Mouse (Mus musculus) forebrain, embryonic 11.5 days (tissue): ENCODE results near the gene Zfp872. TPM values are rescaled to one million over a fixed set of nuclear protein-coding genes. Genes with fewer than 3 reads are reported as not detected.

Experiments
- ATAC-seq: fragments of 200-750 bp; cut with Nextera tagmentation; replicated peaks from 2 replicates; pipeline ENCODE4 v1.8.0; 2017; ENCODE audit warnings: moderate TSS enrichment; ENCODE audit not compliant: low FRiP score
- DNase-seq: peaks from one replicate; pipeline ENCODE4 v3.0.0-alpha.2; 2017; ENCODE audit warnings: low spot score
- H3K27ac ChIP-seq: fragments of 300-500 bp; sonication (generic); 2 replicates; pipeline ENCODE4 v1.5.1; 2014; ENCODE audit warnings: low read depth, low read length
- H3K27me3 ChIP-seq: fragments of 300-500 bp; sonication (generic); 2 replicates; pipeline ENCODE4 v1.6.1; 2014; ENCODE audit warnings: mild to moderate bottlenecking, low read length, mixed read lengths; ENCODE audit not compliant: control insufficient read depth, insufficient read depth
- H3K36me3 ChIP-seq: fragments of 300-500 bp; sonication (generic); 2 replicates; pipeline ENCODE4 v1.6.1; 2014; ENCODE audit warnings: mild to moderate bottlenecking, low read length, moderate library complexity, mixed read lengths; ENCODE audit not compliant: control insufficient read depth, insufficient read depth
- H3K4me1 ChIP-seq: fragments of 300-500 bp; sonication (generic); replicated peaks from 2 replicates; pipeline ENCODE4 v1.6.1; 2014; ENCODE audit warnings: low read length, mixed read lengths; ENCODE audit not compliant: control insufficient read depth, insufficient read depth
- H3K4me2 ChIP-seq: fragments of 300-500 bp; sonication (generic); 2 replicates; pipeline ENCODE4 v1.6.1; 2014; ENCODE audit warnings: low read depth, mild to moderate bottlenecking, low read length, moderate library complexity, mixed read lengths; ENCODE audit not compliant: severe bottlenecking
- H3K4me3 ChIP-seq: fragments of 300-500 bp; sonication (generic); 2 replicates; pipeline ENCODE4 v1.5.1; 2014; ENCODE audit warnings: low read depth, low read length
- H3K9ac ChIP-seq: fragments of 300-500 bp; sonication (generic); 2 replicates; pipeline ENCODE4 v1.6.1; 2014; ENCODE audit warnings: low read length
- H3K9me3 ChIP-seq: fragments of 300-500 bp; sonication (generic); 2 replicates; pipeline ENCODE4 v1.6.1; 2016; ENCODE audit warnings: low read length, mixed read lengths; ENCODE audit not compliant: control insufficient read depth
- WGBS: fragments of 180-500 bp; shearing (Covaris S2); extraction: QIAGEN DNeasy Blood & Tissue Kit; methylation state at CpG from one replicate; pipeline ENCODE4 v1.1.7; 2014; 5-methylcytosine and 5-hydroxymethylcytosine counted together
- polyA plus RNA-seq: library from polyadenylated mRNA; unstranded; fragments of >200 nt; fragmentation: Nextera tagmentation; extraction: Ambion mirVana; gene quantifications from 2 replicates; pipeline ENCODE4 v1.2.1, GENCODE M21; 2014

Zfp872 gene
- polyA plus RNA-seq, 1 experiment from 2014 or later: 0.90 TPM

DNA sequence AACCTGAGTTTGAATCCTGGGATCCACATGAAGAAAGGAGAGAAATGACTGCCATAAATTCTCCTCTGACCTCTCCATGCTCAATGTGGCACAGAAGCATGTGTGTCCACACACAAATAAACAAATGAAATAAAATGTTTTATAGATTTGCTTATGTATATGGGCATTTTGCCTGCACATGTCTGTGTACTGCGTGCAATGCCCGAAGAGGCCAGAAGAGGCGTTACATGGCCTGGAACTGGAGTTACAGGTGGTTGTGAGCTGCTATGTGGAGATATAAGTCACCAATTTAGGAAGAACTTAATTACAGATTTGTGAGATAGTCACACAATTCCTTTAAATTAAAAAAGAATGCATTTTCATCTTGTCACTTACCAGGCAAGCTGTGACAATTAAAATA lies 34.1 kb upstream of the Zfp872 start:
- Histone ChIP-seq H3K9me3 (no peaks in the 10 kb centered on the region; the same call in 1 of the 2 replicates), H3K4me1 (peaks cover 2% of the 10 kb centered on the region; the same call in 1 of the 2 replicates), H3K4me2 (no peak overlapping the region), H3K36me3 (no peaks in the 10 kb centered on the region), H3K9ac (no peak overlapping the region), H3K4me3 (no peak overlapping the region), H3K27ac (no peak overlapping the region), H3K27me3 (no peaks in the 10 kb centered on the region)
- DNase-seq: no peak
- 79% methylated on average over 3 of the region's 3 CpGs for WGBS
- no peak for ATAC-seq

DNA sequence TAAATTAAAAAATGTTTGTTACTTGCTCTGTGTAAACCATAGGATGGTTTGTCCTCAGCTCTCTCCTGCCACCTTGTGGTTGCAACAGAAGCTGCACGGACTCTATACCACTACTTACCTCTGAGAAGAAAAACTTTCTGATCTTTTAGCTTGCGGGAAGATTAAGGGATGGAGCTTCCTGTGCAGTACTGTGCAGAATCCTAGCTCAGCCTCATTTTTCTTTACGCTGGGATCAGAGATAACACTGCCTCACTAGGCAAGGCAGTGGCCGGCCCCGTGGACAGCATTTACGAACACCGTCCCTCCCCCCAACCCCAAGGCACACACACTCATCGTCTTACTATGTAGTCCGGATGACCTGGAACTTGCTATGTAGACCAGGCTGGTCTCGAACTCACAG lies 32.3 kb upstream of the Zfp872 start:
- H3K4me1 ChIP-seq: peaks cover 2% of the 10 kb centered on the region; the same call in 1 of the 2 replicates
- peak overlapping the region; percentile 24; the same call in 1 of the 2 replicates for H3K4me2 ChIP-seq
- no peak overlapping the region for H3K27ac ChIP-seq
- no peaks in the 10 kb centered on the region for H3K36me3 ChIP-seq
- H3K4me3 ChIP-seq: no peak overlapping the region
- no peaks in the 10 kb centered on the region for H3K27me3 ChIP-seq
- peak; percentile 75 for DNase-seq
- H3K9me3 ChIP-seq: no peaks in the 10 kb centered on the region
- whole genome bisulfite sequencing: 32% methylated on average over 10 of the region's 10 CpGs
- no peak overlapping the region for H3K9ac ChIP-seq
- ATAC-seq: no peak

DNA sequence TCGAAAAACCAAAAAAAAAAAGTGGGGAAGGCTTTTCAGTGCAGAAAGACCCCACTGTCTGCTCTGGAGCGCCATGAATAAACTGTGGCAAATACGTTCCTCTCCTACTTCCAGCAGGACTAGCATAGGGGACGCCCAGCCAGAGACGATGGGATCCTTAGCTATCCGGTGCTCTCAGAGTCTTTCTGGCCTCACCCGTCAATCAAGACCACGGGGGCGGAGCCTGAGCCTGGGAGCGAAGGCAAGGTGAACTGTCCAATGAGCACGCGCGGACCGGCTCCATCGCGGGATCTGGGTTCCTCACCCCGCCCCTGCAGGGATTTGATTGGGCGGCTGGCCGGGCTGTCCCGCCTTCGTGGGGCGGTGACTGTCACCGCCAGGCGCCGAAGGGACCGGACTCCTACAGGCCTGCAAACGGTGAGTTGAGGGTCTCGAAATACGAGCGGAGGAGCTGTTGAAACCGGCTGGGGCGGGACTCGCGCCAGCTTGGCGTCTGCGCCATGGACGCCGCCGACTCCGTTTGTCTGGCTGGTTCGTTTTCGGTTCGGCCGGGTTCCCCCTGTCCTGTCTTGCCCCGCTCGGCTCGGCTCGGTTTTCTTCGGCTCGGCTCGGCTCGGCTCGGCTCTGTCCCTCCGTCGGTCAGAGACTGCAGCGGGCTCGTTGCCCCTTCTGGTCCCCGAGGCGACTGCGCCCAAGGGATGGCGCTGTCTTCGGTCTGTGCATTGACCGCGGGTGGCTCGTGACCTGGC lies 31.2 kb upstream of the Zfp872 start, which contains the start of gene Pigyl:
TSS of gene Pigyl (plus strand) at position 350 of the 749 bp plus-strand sequence.
- H3K9me3 ChIP-seq: no peaks in the 10 kb centered on the region
- H3K36me3 ChIP-seq: no peaks in the 10 kb centered on the region
- peaks cover 2% of the 10 kb centered on the region; the same call in 1 of the 2 replicates for H3K4me1 ChIP-seq
- H3K9ac ChIP-seq: peak within 1 kb of the TSS; percentile 76
- ATAC-seq (peak; percentile 99), DNase-seq (peak; percentile 99)
- H3K4me2 ChIP-seq: peak within 1 kb of the TSS; percentile 78
- under 1% methylated on average over 65 of the region's 65 CpGs for WGBS
- H3K27ac ChIP-seq: peak within 1 kb of the TSS; percentile 59; the same call in 1 of the 2 replicates
- peak within 1 kb of the TSS; percentile 66 for H3K4me3 ChIP-seq
- H3K27me3 ChIP-seq: no peaks in the 10 kb centered on the region

DNA sequence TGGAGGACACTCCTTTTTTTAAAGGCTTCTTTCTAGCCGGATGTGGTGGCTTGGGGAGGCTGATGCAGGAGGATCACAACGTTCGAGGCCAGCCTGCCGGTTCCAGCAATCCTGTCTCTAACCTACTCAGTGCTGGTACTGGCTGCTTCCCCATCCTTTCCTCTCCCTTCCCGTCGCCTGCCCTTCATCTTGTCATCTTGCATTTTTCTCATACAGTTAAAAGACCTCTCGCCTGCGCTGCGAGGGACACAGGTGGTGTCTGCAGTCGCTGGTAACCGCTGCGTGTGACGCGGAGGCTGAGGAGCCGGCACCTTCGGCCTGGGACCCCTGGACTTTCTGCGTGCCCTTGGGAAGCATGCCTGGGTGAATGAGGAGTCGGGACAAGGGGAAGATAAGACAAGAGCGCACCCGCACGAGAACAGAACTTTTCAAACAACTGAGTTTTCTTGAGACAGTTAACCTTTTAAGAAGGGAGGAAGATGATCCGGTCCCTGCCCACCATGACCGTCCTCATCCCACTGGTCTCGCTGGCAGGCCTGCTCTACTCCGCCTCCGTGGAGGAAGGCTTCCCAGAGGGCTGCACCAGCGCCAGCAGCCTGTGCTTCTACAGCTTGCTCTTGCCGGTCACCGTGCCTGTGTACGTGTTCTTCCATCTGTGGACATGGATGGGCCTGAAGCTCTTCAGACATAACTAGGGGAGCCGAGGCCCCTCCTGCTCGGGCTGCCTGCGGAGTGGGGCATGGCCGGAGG lies 30.2 kb upstream of the Zfp872 start:
- H3K4me2 ChIP-seq: peak overlapping the region; percentile 78
- 77% methylated on average over 34 of the region's 34 CpGs for WGBS
- peak overlapping the region; percentile 66 for H3K4me3 ChIP-seq
- no peaks in the 10 kb centered on the region for H3K36me3 ChIP-seq
- H3K4me1 ChIP-seq: peaks cover 2% of the 10 kb centered on the region; the same call in 1 of the 2 replicates
- DNase-seq (no peak), ATAC-seq (no peak)
- H3K9ac ChIP-seq: peak overlapping the region; percentile 76
- H3K27ac ChIP-seq: no peak overlapping the region
- no peaks in the 10 kb centered on the region for H3K27me3 ChIP-seq
- H3K9me3 ChIP-seq: no peaks in the 10 kb centered on the region

DNA sequence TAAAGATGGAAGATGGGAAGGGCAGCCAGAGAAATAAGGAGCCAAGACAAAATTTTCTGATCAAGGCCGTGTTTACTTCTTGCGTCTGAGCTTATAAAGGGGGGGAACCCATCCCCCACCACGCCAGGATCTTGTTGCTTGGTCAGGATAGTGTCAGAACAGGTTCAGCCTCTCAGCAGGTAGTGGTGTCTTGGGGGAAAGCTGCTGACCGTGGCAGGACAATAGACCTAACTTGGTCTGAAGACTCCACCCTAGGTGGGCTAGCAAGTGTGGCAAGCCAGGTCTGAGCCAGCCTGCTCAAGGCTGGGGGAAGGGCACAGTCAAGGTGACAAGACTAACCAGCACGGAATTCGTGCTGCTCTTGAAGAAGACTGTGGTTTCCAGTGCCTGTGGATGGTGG lies 26.6 kb upstream of the Zfp872 start:
- no peaks in the 10 kb centered on the region for H3K27me3 ChIP-seq
- DNase-seq (no peak), ATAC-seq (no peak)
- peaks cover 2% of the 10 kb centered on the region; the same call in 1 of the 2 replicates for H3K4me1 ChIP-seq
- no peak overlapping the region for H3K4me2 ChIP-seq
- no peak overlapping the region for H3K4me3 ChIP-seq
- no peak overlapping the region for H3K27ac ChIP-seq
- no peak overlapping the region for H3K9ac ChIP-seq
- H3K36me3 ChIP-seq: no peaks in the 10 kb centered on the region
- no peaks in the 10 kb centered on the region for H3K9me3 ChIP-seq
- 37% methylated on average over 6 of the region's 6 CpGs for WGBS

DNA sequence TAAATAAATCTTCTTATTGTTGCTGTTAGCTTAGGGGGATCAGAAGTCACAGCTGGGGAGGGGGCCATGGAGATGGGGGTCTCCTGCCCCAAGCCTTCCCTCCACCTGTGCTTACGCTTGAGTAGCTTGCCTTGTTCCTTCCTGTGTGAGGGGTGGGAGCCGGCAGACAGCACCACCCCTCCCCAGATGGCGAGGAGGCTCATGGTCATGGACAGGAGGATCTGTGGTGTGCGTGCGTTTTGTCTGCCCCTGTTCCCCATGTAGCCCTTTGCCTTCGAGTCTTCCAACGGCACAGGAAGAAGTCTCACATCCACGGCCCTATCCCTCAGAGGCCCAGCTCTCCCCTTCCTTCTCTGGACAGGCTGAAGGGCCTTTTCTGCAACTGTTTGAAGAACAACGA lies 25.6 kb upstream of the Zfp872 start:
- Histone ChIP-seq H3K4me3 (no peak overlapping the region), H3K4me1 (peaks cover 2% of the 10 kb centered on the region; the same call in 1 of the 2 replicates), H3K9ac (no peak overlapping the region), H3K27ac (no peak overlapping the region), H3K27me3 (no peaks in the 10 kb centered on the region), H3K9me3 (no peaks in the 10 kb centered on the region; the same call in none of the 2 replicates), H3K4me2 (no peak overlapping the region), H3K36me3 (no peaks in the 10 kb centered on the region)
- ATAC-seq (no peak), DNase-seq (no peak)
- WGBS: 82% methylated on average over 9 of the region's 9 CpGs

DNA sequence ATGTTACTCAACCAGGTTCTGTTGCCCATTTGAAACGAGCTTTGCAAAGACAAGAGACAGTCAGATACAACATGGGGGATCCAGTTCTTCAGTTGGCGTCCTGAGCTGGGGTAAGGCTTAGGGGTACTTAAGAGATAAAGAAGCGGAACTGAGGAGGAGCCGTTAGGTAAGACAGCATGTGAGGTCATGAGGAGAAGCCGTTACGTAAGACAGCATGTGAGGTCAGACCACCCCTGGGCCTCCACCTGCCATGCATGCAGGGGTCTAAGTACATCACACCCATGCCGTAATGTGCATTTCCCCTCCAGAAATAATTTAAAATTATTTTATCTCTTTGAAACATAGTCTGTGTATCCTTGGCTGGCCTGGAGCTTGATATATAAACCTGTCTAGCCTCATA lies 25.0 kb upstream of the Zfp872 start:
- no peaks in the 10 kb centered on the region; the same call in 1 of the 2 replicates for H3K4me1 ChIP-seq
- DNase-seq (no peak), ATAC-seq (no peak)
- no peaks in the 10 kb centered on the region for H3K27me3 ChIP-seq
- no peak overlapping the region for H3K4me2 ChIP-seq
- H3K36me3 ChIP-seq: no peaks in the 10 kb centered on the region
- no peak overlapping the region for H3K4me3 ChIP-seq
- H3K27ac ChIP-seq: no peak overlapping the region
- no peaks in the 10 kb centered on the region; the same call in none of the 2 replicates for H3K9me3 ChIP-seq
- 86% methylated on average over 7 of the region's 7 CpGs for WGBS
- H3K9ac ChIP-seq: no peak overlapping the region

DNA sequence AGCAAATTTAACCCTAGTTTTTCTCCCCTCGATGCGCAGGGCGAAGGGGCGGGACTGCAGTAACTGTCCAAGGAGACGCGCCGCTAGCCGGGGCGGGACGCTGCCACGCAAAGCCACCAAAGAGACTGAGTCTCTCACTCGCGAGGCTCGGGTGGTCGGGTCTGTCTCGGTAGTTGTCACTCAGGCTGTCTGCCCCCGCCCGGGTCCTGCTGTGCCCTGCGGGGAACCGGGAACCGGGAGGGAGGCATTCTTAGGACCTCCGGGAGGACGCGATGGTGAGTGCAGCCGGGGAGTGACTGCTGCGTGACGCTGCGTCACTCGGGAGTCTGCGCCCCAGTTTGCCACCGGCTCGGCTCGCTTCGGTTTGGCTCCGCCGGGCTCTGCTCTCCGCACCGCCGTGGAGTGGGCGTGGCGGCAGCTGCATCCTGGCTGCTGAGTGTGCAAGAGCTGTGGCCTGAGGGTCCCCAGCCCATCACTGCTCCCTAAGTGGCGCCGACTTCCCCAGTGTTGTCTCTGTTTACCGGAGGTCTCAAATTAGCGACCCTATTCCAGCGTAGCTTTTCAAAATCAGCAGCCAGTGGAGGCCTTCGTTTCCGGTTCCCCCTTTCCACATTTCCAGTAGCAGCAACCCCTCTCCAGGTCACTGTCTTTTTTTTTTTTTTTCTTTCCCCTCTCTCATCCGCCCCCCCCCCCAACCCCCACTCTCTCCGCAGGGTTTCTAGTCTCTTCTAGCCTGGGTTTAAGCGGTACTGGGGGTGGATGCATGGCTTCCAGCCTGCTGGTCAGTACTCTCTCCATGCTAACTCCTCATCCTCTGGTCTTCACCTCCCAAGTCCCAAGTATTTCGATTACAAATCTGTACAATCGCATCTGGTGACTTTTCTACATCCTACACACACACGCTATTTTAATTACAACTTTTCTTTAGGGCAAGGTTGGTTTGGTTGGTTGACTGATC lies 22.9 kb upstream of the Zfp872 start:
- H3K9me3 ChIP-seq: no peaks in the 10 kb centered on the region; the same call in none of the 2 replicates
- H3K9ac ChIP-seq: peak overlapping the region; percentile 62
- WGBS: 2% methylated on average over 53 of the region's 54 CpGs
- no peak overlapping the region for H3K27ac ChIP-seq
- H3K4me2 ChIP-seq: peak overlapping the region; percentile 97
- DNase-seq (peak; percentile 82), ATAC-seq (peak; percentile 80)
- no peaks in the 10 kb centered on the region for H3K4me1 ChIP-seq
- H3K36me3 ChIP-seq: no peaks in the 10 kb centered on the region
- H3K4me3 ChIP-seq: peak overlapping the region; percentile 60
- H3K27me3 ChIP-seq: no peaks in the 10 kb centered on the region
